Mouse (Mus musculus): ENCODE measurements at regions not wholly inside any gene's neighbourhood (a gene's known extent, or its start where the extent isn't known, plus 50 kb on each side); places are given as distances from the start of the nearest gene placed in this dataset.
A peak's percentile ranks its signal among the peaks of the same experiment; 100 is the strongest.

- DNase-seq (ENCODE audit: low read depth): no peak
Measured at GRCm38 (mm10) chr5:75762374-75762773, 187.7 kb downstream of the Kit start.

- DNase-seq (ENCODE audit: low read depth): peak; percentile 86
Measured at GRCm38 (mm10) chr5:75761459-75762310, 187.0 kb downstream of the Kit start.

DNA sequence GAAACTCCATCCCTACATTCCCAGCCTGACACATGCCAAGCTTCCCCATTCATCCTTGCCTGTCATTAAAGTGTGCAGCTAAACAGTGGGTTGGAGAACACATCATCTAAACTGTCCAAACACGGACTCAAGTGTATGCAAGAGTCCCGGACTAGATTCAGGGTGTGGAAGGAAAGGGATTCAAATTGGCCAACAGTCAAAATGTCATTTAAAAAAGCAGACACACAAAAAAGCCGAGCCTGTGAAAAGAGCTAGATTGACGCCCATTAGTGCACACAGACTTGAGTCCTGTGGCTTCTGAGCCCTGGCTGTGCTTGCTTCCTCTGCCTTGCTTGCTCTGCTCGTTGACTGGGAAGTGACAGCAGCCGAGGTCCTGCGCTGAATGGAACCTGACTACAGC lies 181.5 kb downstream of the Kit start:
- no peak for DNase-seq (ENCODE audit: low read depth)

DNA sequence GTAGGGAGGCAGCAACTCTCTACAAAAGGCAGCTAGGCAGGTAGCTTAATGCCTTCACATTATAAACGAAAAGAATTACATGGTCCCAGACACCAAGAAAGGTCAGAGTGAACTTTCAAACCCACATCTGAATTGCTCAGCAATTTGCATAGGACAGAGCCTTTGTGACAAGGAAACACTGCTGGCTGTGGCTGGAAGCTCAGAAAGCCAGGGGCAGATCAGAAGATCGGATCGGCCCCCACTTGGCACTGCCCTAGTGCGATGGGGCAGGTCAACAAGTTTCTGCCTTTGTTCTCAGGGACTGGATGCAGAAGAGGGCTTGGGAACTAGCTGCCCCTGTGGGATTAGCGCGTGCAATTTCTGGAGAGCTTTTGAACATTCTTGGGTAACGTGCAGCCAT lies 179.6 kb downstream of the Kit start:
- DNase-seq (ENCODE audit: low read depth): no peak

- no peak for DNase-seq (ENCODE audit: low read depth)
Measured at GRCm38 (mm10) chr5:75745311-75745710, 170.6 kb downstream of the Kit start.

DNA sequence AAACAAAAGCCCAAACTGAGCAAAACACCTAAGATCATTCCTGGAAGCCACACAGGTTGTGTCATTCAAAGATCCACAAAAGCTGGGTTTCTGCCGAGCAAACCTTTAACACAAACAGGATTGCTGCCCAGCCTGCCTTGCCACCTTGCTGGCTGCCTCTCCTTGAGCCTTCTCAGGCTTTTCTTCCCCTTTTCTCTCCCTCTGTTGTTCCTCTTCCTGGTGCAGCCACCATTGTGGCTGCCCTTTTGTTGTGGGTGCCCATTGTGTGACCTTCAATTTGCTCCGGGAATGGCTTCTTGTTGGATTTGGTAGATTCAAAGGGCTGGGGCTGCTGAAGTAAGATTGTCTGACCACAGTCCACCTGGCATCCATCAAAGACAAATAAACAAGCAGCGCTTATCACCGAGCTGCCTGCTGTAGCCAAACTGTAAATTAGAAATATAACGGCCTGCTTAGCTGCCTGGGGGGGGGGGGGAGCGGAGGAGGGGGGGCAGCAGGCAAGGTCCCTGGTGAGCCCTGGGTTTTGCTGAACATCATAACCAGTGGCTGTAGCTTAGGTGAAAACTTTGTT lies 169.8 kb downstream of the Kit start:
- peak; percentile 37 for DNase-seq (ENCODE audit: low read depth)

- no peak for DNase-seq (ENCODE audit: low read depth)
Measured at GRCm38 (mm10) chr5:75739336-75739735, 164.6 kb downstream of the Kit start.

DNA sequence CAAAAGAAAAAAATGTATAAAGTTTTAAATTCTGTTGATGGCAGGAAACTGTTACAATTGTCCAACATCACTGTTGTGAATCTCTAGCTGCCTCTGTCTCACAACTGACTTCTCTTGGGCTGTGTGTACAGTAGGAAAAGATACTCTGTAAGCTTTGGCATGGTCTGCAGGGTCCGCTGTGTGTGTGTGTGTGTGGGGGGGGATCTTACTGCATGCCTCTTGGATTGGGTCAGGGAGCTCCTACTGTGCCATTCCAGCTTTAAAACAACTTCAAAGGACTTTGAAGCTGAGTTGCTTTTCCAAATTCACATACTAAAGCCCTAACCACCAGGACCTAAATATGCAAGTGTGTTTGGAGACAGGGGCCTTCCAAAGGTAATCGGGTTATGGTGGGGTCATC lies 163.7 kb downstream of the Kit start:
- DNase-seq (ENCODE audit: low read depth): no peak

GRCm38 (mm10) chr5:75737752-75738151 lies 163.0 kb downstream of the Kit start:
- no peak for DNase-seq (ENCODE audit: low read depth)

- DNase-seq (ENCODE audit: low read depth): peak; percentile 46
Measured at GRCm38 (mm10) chr5:75736318-75736717, 161.6 kb downstream of the Kit start.

DNA sequence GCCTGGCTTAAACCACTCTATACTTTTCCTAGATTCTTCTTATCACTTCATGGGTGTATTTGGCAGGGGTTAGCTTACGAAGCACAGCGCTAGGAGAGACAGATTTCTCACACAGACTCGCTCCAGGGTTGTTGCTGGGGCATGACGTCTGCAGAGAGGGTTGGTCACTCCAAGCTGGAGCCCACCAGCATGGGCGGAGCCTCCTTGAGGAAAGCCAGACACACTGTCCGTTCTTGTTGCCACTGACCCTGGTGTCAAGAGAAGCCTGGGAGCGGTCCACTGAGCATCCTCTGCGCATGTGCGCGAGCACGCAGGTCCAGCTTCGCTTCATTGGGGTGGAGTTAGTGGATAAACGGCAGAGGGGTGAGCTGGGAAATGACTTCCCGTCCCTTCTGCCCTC lies 159.8 kb downstream of the Kit start:
- no peak for DNase-seq (ENCODE audit: low read depth)

GRCm38 (mm10) chr5:75734043-75734442 lies 159.3 kb downstream of the Kit start:
- no peak for DNase-seq (ENCODE audit: low read depth)

DNA sequence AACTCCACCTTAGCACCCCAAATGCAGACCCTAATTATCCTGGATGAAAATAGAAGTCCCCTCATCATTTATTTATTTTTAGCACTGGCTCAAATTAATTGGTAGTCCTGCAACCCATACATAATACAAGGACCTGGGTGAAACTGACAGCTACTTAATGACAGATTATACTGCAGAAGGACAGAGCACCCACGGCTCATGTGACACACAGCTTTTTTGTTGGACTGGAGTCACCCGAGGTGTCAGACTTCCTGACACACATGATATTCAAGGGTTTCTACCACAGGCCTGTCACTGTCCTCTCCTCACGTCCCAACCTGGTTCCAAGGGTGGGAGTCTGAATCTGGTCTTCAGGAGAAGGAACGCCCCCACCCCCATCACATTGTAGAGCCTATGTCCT lies 156.5 kb downstream of the Kit start:
- DNase-seq (ENCODE audit: low read depth): peak; percentile 69

DNA sequence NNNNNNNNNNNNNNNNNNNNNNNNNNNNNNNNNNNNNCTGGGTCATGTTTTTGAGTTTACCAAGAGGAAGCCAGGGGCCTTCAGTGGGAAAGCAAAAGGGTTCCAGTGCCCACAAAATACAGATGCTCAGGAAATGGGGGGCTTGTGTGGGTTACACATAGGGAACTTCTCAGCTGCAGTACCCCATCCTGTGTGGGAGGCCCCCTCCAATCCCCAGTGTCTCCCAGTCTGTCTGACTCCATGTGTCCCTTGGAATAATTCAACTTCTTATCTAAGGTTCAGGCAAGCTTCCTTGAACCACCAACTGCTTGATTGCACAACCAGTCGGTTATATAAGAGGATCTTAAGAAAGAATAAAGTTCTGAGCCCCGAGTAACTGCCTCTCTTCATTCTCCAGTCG lies 156.0 kb downstream of the Kit start:
- DNase-seq (ENCODE audit: low read depth): peak; percentile 98

GRCm38 (mm10) chr5:75721291-75721690 lies 146.6 kb downstream of the Kit start:
- DNase-seq (ENCODE audit: low read depth): no peak

DNA sequence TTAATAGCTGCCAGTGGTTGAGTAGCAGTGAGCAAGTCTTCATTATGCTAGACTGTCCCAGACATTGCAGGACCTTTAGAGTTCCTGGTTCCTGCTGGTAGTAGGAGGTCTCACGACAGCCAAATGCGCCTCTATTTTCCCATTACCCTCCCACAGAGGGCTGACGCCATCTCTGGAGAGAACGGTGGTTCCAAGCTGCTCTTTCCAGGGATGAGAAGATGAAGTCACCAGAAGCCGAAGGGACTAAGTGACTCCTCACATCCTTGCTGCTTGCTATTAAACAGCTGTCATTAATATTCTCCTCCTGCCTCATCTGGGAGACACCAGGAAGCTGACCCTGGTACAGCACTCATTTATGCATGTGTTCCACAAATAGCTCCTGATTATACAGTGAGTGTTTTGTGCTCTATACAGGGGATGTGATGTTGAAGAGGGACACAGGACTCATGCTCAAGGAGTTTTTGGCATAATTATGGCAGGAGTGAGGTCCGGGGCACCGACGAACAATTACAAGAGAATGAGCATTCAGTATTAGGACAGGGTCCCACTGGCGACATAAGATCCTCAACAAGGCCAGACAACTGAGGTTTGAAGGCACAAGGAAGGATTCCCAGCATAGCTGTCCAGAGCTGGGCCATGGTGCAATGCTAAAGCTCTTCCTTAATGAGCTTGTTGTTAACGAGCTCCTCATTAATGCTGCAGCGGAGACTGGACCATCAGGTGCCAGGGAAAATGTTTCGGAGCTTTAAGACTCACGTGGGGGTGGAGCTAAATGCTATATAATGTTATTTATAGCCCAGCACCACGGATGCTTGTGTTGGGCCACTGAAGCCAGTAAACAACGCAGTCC lies 145.6 kb downstream of the Kit start:
- no peak for DNase-seq (ENCODE audit: low read depth)

DNA sequence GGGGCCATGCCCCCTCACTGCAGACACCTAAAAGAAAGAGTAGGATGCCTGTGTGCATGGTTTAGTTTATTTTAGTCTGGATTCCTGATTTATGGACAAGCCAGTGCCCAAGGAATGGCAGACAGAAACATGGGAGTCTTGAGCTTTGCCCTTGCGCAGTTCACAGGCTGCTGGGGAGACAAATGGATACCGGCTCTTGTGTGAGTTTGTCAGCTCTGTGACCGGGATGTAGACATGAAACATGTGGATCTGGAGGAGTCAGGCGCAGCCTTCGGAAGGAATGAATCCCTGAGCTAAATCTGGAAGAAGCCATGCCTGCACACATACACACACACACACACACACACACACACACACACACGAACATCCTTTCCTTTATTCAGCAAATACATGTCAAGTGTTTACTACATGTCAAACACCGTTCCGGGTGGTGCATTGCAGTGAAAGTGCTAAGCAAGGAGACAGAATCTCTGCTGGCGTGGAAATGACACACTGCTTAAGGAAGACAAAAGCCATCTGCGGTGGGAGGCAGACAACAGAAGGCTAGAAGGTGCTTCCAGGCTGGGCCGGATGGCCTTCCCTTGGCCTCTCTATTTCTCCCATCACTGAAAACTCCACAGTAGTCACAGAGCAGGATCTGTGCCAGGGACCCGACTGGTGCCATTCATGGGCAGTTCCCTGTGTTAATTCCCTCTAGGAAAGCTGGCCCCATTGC lies 144.0 kb downstream of the Kit start:
- DNase-seq (ENCODE audit: low read depth): no peak
